Mouse (Mus musculus): ENCODE results near the gene Actg2.

Actg2 gene

DNA sequence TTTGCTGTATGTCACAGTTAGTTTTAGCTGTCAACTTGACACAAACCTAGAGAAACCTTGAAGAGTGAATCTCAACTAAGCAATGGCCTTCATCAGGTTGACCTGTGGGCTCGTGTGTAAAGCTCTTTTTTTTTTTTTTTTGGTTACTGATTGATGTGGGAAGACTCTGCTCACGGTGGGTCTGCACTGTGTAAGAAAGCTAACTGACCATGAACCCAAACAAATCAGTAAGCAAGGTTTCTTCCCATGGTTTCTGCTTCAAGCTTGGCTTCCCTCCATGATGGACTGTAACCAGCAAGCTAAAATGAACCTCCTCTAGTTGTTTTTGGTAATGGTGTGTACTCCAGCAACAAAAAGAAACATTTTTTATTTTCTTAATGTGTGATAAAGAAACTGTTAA is 56.9 kb downstream of the Actg2 start:
- DNase-seq (ENCODE audit: low spot score in 2 of 2) = no peak

GRCm38 (mm10) chr6:83478628-83479027 is 57.4 kb downstream of the Actg2 start:
- no peak for DNase-seq (ENCODE audit: low spot score in 2 of 2)

GRCm38 (mm10) chr6:83478217-83478616 is 57.8 kb downstream of the Actg2 start:
- no peak for DNase-seq (ENCODE audit: low spot score in 2 of 2)

- no peak for DNase-seq (ENCODE audit: low spot score in 2 of 2)
Measured at GRCm38 (mm10) chr6:83475431-83475830, 60.6 kb downstream of the Actg2 start.

DNA sequence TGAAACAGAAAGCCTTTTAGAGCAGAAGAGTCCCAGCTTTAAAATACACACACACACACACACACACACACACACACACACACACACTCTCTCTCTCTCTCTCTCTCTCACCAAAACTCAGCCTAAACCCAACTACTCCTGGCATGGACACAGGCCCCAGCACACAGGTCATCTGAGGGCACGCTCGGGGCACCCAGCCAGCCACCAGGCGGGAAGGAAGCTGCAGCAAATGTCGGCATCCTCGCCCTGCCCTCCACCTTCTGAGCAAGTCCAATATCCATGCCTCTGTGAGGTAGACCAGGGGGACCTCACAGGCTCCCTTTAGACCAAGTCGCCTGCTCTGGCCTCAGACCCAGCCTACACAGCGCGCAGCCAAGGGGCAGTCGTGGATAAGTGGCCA is 62.8 kb downstream of the Actg2 start:
- no peak for DNase-seq (ENCODE audit: low spot score in 2 of 2)

- DNase-seq (ENCODE audit: low spot score in 2 of 2) = no peak
Measured at GRCm38 (mm10) chr6:83471739-83472138, 64.3 kb downstream of the Actg2 start.

DNA sequence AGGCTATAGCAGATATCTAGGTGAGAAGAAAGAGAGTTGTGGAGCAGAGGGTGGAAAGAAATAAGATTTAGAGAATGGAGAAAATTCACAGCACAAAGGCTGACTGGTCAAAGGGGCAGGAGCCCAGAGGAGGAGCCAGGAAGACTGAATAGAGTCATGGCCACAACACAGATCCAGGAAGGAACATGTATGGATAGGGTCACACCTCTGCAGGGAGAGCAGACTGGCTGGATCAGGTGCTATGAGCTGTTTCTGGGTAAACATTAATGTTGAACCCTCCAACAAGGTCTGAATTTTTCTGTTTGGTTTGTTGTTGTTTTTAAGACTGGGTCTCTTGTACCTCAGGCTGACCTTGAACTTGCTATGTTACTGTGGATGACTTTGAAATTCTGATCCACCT is 72.1 kb downstream of the Actg2 start:
- DNase-seq (ENCODE audit: low spot score in 2 of 2) = no peak

Measured in frontal cortex, postnatal 25 days (tissue).